14 mouse cellular contexts compared by ENCODE assay signal in the genomic region with DNA sequence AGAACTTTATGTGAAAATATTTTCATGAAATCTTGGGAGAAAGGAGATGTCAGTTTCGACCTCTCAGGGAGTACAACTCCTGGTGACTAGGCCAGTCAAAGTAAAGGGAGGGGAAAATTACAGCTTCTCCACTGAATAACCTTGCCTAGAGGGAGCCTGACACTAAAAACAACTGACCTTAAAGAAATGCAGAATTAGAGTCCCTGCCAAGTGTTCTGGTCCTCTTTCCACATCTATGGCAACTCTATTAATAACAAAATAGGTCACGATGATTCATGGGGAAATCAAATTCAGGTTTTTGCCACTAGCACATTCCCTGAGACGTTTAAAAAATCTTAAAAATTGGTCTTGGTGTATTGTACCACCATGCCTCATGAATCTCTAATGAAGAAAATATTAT. TPM values are rescaled to one million over a fixed set of nuclear protein-coding genes. Genes with fewer than 3 reads are reported as not detected.
"Had no signal": no experiment of that assay in that cellular context is flagged by ENCODE, and none has a peak within 500 bp of the region (broad histone marks: within the 10 kb centered on the region; RNA-seq: fewer than 3 reads in every experiment).

No protein-coding gene starts in this region.

- DNase-seq: kidney, postnatal 25 days; layer of hippocampus, adult 9-11 months; left cerebral cortex, postnatal 4 days; lung, adult 18-20 months; lung, postnatal 10 days; lung, postnatal 36 days; retina, postnatal 1 day; right cerebral cortex, postnatal 25 days; thymus, adult 18-20 months; thymus, postnatal 36 days had no signal

RNA-seq across cellular contexts. Expression of gene Mlip, which starts 34.4 kb away (rescaled TPM):
- total RNA-seq: monocyte, adult 5-6 weeks; neutrophil, adult 5-6 weeks had no signal
- polyA plus RNA-seq: small intestine, adult 2 months; spleen, adult 2 months had no signal
